In the genomic region with DNA sequence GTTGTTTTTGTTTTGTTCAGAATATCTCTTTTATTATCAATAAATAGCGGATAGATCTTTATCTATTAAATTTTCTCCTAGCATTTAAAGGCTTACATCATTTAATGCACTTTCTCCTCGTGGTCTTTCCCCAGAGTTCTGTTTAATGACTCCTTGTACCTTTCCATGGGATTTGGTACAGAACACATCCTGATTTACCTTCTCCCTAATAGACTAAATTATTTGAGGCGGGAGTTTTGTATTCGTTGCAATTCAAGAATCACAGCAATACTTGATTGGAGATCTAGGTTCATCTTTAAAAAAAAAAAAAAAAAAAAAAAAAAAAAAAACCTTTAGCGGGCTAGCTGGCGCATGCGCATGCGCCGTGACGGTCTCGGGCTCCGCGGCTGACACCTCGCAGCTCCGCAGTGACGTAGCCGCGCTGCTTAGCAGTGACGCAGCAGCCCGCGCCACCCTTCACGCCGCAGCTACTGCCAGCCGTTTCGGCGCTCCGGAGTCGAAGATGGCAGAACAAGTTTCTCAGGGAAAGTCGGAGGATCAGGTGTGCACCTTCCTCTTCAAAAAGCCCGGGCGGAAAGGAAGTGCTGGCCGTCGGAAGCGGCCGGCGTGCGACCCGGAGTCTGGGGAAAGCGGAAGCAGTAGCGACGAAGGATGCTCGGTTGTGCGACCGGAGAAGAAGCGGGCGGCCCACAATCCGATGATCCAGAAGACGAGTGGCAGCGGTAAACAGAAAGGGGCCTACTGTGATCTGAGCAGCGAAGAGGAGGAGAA, we compare ENCODE assay signal across 8 mouse cellular contexts. TPM values are rescaled to one million over a fixed set of nuclear protein-coding genes. Genes with fewer than 3 reads are reported as not detected.
DNase-seq lines count a peak whose midpoint lies in the region; ATAC-seq lines count a peak whose summit lies in the region.

Rnf113a2 (plus strand) TSS at position 363 of the 771 bp plus-strand sequence.

- peak; percentile 89; the same call in 1 of the 2 replicates for ATAC-seq in intestine, embryonic 14.5 days (replicated peaks; ENCODE audit: low FRiP score, low TSS enrichment, low read depth)
- peak; percentile 98 for ATAC-seq in megakaryocyte-erythroid progenitor cell, adult 5-6 weeks (replicated peaks; ENCODE audit: low FRiP score, low TSS enrichment, poor library complexity, severe bottlenecking)

- H3K4me1 ChIP-seq in intestine, embryonic 14.5 days (replicated peaks; ENCODE audit: control insufficient read depth, insufficient read depth, low read length), result 0 out of 2 replicates have a peak, but pooled peaks cover 3% of the 10 kb centered on the region

- H3K27ac ChIP-seq in intestine, embryonic 14.5 days (ENCODE audit: low read depth), result peak within 1 kb of the TSS; percentile 59

- peak within 1 kb of the TSS; percentile 59 for H3K4me3 ChIP-seq in intestine, embryonic 14.5 days (ENCODE audit: low read depth, low read length)

- H3K4me2 ChIP-seq in intestine, embryonic 14.5 days (ENCODE audit: low read length), result peak within 1 kb of the TSS; percentile 80

- H3K36me3 ChIP-seq in intestine, embryonic 14.5 days (ENCODE audit: control insufficient read depth, insufficient read depth, low read length), result no peaks in the 10 kb centered on the region

- peak; percentile 90 for DNase-seq in adrenal gland, adult 2 months
- DNase-seq in embryo, embryonic 11 days, result peak; percentile 94
- peak; percentile 82 for DNase-seq in gastrocnemius, postnatal 25 days
- peak; percentile 90 for DNase-seq in intestine, embryonic 14.5 days (ENCODE audit: low spot score)
- DNase-seq in left cerebral cortex, postnatal 14 days (ENCODE audit: low spot score in 2 of 2), result peak; percentile 86 to 88
- peak; percentile 87 for DNase-seq in right cerebral cortex, postnatal 14 days
- peak; percentile 70 for DNase-seq in urinary bladder, postnatal 25 days (ENCODE audit: low spot score)

- peaks cover 2% of the 10 kb centered on the region; the same call in 1 of the 2 replicates for H3K9me3 ChIP-seq in intestine, embryonic 14.5 days (ENCODE audit: control insufficient read depth, low read length)

- intact Hi-C loops in left cerebral cortex, postnatal 14 days (cut with DNase I), result no loop called here

- H3K27me3 ChIP-seq in intestine, embryonic 14.5 days (replicated peaks; ENCODE audit: control insufficient read depth, insufficient read depth, low read length), result no peaks in the 10 kb centered on the region

- H3K9ac ChIP-seq in intestine, embryonic 14.5 days (ENCODE audit: low read length), result peak within 1 kb of the TSS; percentile 68

- WGBS in intestine, embryonic 14.5 days, result 3% methylated on average over 50 of the region's 50 CpGs

RNA-seq across cellular contexts. Expression of gene Rnf113a2, which starts in this region (rescaled TPM):
- 10 to 100 TPM; 16.0 to 19.6 TPM for total RNA-seq in adrenal gland, adult 2 months (2021)
- polyA plus RNA-seq in adrenal gland, adult 2 months (2012; rRNA removed), result 0.73 and 0.86 TPM in 2 replicates
- total RNA-seq in gastrocnemius, postnatal 25 days (2021), result 1 to 10 TPM; 6.1 to 6.4 TPM
- polyA plus RNA-seq in intestine, embryonic 14.5 days (2014; fragmentation: Nextera tagmentation; extraction: Ambion mirVana), result 21.4 and 23.1 TPM in 2 replicates
- 10 to 100 TPM; 10.8 to 13.7 TPM for total RNA-seq in left cerebral cortex, postnatal 14 days (2021)
- 24.5 and 30.2 TPM in 2 replicates for total RNA-seq in megakaryocyte-erythroid progenitor cell, adult 5-6 weeks (2014; fragmentation: Nextera tagmentation)
- 34.9 and 35.0 TPM in 2 replicates for total RNA-seq in megakaryocyte-erythroid progenitor cell, adult 5-6 weeks (2017)

Comparison
In these comparisons a context has a peak if more than half of its experiments do, and no peak if none do; other contexts are left out.
1. Peak in every context shown above with its lines: DNase-seq, ATAC-seq, H3K4me3 ChIP-seq and H3K27ac ChIP-seq.
2. RNA of gene Rnf113a2 (polyA plus RNA-seq): 21.4 to 23.1 TPM in intestine, embryonic 14.5 days; 0.73 to 0.86 TPM in adrenal gland, adult 2 months; every median in the first group is over 10 times any median in the second.